22 mouse cellular contexts compared by ENCODE assay signal in the genomic region with DNA sequence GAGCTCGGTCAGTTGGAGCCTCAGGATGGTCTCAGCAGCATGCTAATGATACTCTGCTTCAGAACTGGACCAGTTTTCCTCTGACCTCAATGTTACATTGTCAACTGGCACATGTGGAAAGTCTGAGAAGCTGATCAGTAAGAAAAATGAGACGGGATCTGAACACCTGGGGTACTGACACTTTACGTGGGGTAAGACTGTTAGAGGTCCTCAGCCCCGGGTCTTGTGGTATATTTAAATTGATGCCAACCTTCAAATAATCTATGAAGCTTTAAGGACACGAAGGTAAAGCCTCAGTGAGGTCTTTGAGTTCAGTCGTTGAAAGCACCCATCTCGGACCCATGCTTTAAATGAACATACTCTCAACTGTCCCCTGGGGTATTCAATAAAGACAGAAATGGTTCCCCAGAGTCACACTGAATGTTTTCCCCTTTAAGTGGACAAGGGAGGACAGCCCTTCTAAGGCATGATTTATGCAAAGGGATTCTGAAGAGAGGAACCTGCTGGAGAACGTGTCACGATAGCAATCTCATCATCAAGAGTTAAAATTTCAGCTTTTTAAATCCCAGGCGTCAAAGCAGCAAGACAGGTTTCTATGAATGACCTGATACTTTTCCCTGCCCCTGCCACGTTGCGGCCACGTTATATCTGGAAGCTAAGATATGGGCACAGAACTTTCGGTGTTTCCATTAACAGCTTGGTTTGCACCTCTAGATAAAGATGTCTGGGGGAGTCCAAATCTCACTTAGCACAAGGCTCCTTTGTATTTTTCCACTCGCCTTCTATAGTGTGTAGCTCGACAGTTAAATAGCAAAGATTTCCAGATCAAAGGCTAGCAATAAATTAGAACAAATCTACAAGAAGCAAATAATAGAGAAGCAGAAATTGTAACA.
DNase-seq lines count a peak whose midpoint lies in the region; ATAC-seq and TF ChIP-seq lines count a peak whose summit lies in the region.
"Had no signal": no experiment of that assay in that cellular context is flagged by ENCODE, and none has a peak within 500 bp of the region (broad histone marks: within the 10 kb centered on the region; RNA-seq: fewer than 3 reads in every experiment).

No protein-coding gene starts in this region.

- no peaks in the 10 kb centered on the region for H3K36me3 ChIP-seq in liver, embryonic 12.5 days
- H3K36me3 ChIP-seq in stomach, postnatal 0 days (ENCODE audit: control insufficient read depth, insufficient read depth, low read length) = no peaks in the 10 kb centered on the region
- H3K36me3 ChIP-seq in hindbrain, embryonic 12.5 days = no peaks in the 10 kb centered on the region
- H3K36me3 ChIP-seq: embryonic facial prominence, embryonic 13.5 days had no signal

- DNase-seq in layer of hippocampus, adult 2 months (ENCODE audit: low spot score in 2 of 2) = no peak
- no peak for DNase-seq in layer of hippocampus, adult 18-20 months (ENCODE audit: low spot score in 2 of 2)
- DNase-seq in testis, postnatal 14 days (ENCODE audit: low spot score) = peak; percentile 30
- no peak for DNase-seq in testis, postnatal 10 days (ENCODE audit: low spot score)
- peak; percentile 44 for DNase-seq in stomach, postnatal 0 days (ENCODE audit: low spot score)
- no peak for DNase-seq in lung, adult 18-20 months
- DNase-seq: adrenal gland, adult 8-10 months; cerebellum, adult 11-12 months; cerebellum, postnatal 10 days; gastrocnemius, postnatal 14 days; heart, postnatal 14 days; kidney, adult 9 months; kidney, postnatal 10 days; lung, postnatal 36 days; thymus, adult 18-20 months; thymus, postnatal 25 days had no signal

- H3K9ac ChIP-seq in liver, embryonic 12.5 days = no peak overlapping the region
- H3K9ac ChIP-seq in stomach, postnatal 0 days (ENCODE audit: low read length) = no peak overlapping the region
- H3K9ac ChIP-seq in hindbrain, embryonic 12.5 days = no peak overlapping the region
- H3K9ac ChIP-seq: embryonic facial prominence, embryonic 13.5 days had no signal

- no peak overlapping the region for H3K4me3 ChIP-seq in layer of hippocampus, adult 2 months
- H3K4me3 ChIP-seq in liver, embryonic 12.5 days = no peak overlapping the region
- no peak overlapping the region for H3K4me3 ChIP-seq in stomach, postnatal 0 days (ENCODE audit: low read depth, low read length)
- no peak overlapping the region for H3K4me3 ChIP-seq in hindbrain, embryonic 12.5 days
- H3K4me3 ChIP-seq: embryonic facial prominence, embryonic 13.5 days; megakaryocyte, embryonic 14.5 days had no signal

- H3K27ac ChIP-seq in layer of hippocampus, adult 2 months = peak overlapping the region; percentile 43; the same call in 1 of the 2 replicates
- H3K27ac ChIP-seq in liver, embryonic 12.5 days = no peak overlapping the region
- no peak overlapping the region for H3K27ac ChIP-seq in stomach, postnatal 0 days (replicated peaks)
- no peak overlapping the region for H3K27ac ChIP-seq in hindbrain, embryonic 12.5 days
- H3K27ac ChIP-seq: embryonic facial prominence, embryonic 13.5 days had no signal

- WGBS in liver, embryonic 12.5 days (ENCODE audit: insufficient replicate concordance) = 48% methylated on average over 16 of the region's 16 CpGs
- 65% methylated on average over 16 of the region's 16 CpGs for WGBS in stomach, postnatal 0 days
- WGBS in hindbrain, embryonic 12.5 days = 76% methylated on average over 16 of the region's 16 CpGs

- no peaks in the 10 kb centered on the region for H3K27me3 ChIP-seq in liver, embryonic 12.5 days (replicated peaks)
- no peaks in the 10 kb centered on the region for H3K27me3 ChIP-seq in stomach, postnatal 0 days (ENCODE audit: control insufficient read depth, insufficient read depth, low read length)
- H3K27me3 ChIP-seq in hindbrain, embryonic 12.5 days = no peaks in the 10 kb centered on the region
- H3K27me3 ChIP-seq: embryonic facial prominence, embryonic 13.5 days; megakaryocyte, embryonic 14.5 days had no signal

- no peak for TF ChIP-seq CTCF in layer of hippocampus, adult 2 months (conservative IDR thresholded peaks at IDR 0.05)
- TF ChIP-seq CTCF in stomach, postnatal 0 days (IDR thresholded peaks at IDR 0.05; ENCODE audit: low read depth) = no peak

- H3K4me1 ChIP-seq in liver, embryonic 12.5 days = peaks cover 16% of the 10 kb centered on the region
- no peaks in the 10 kb centered on the region for H3K4me1 ChIP-seq in stomach, postnatal 0 days (replicated peaks; ENCODE audit: control insufficient read depth, insufficient read depth)
- H3K4me1 ChIP-seq in hindbrain, embryonic 12.5 days = no peaks in the 10 kb centered on the region
- H3K4me1 ChIP-seq: embryonic facial prominence, embryonic 13.5 days had no signal

- H3K9me3 ChIP-seq in liver, embryonic 12.5 days (replicated peaks) = no peaks in the 10 kb centered on the region
- no peaks in the 10 kb centered on the region for H3K9me3 ChIP-seq in stomach, postnatal 0 days (ENCODE audit: control insufficient read depth, low read length)
- 0 out of 2 replicates have a peak, but pooled peaks cover 4% of the 10 kb centered on the region for H3K9me3 ChIP-seq in hindbrain, embryonic 12.5 days (replicated peaks)
- H3K9me3 ChIP-seq: embryonic facial prominence, embryonic 13.5 days; megakaryocyte, embryonic 14.5 days had no signal

- no peak overlapping the region for H3K4me2 ChIP-seq in liver, embryonic 12.5 days
- H3K4me2 ChIP-seq in stomach, postnatal 0 days (replicated peaks; ENCODE audit: low read depth) = no peak overlapping the region
- no peak overlapping the region for H3K4me2 ChIP-seq in hindbrain, embryonic 12.5 days (replicated peaks)
- H3K4me2 ChIP-seq: embryonic facial prominence, embryonic 13.5 days had no signal

- no peak for TF ChIP-seq EP300 in stomach, postnatal 0 days (optimal IDR thresholded peaks at IDR 0.05)

- ATAC-seq in liver, embryonic 12.5 days = peak; percentile 78
- ATAC-seq in stomach, postnatal 0 days (ENCODE audit: low FRiP score, low TSS enrichment) = peak; percentile 56; the same call in 1 of the 2 replicates
- ATAC-seq in hindbrain, embryonic 12.5 days (ENCODE audit: low FRiP score) = no peak
- ATAC-seq: forebrain, embryonic 16.5 days; intestine, embryonic 16.5 days had no signal

Comparison
In these comparisons a context has a peak if more than half of its experiments do, and no peak if none do; other contexts are left out.
1. DNase-seq: peak in testis, postnatal 14 days (single experiment) and stomach, postnatal 0 days (single experiment); none in layer of hippocampus, adult 2 months (0 of 2), layer of hippocampus, adult 18-20 months (0 of 2), testis, postnatal 10 days (single experiment) and lung, adult 18-20 months (0 of 2).